Mouse (Mus musculus): Measurements from ENCODE around the gene Atxn3.

GRCm38 (mm10) chr12:101893296-101893695 is 64.8 kb downstream of the Atxn3 start:
- TF ChIP-seq POLR2A (IDR thresholded peaks at IDR 0.05; ENCODE audit: low read depth, low read length) (no peak), CTCF (IDR thresholded peaks at IDR 0.05; ENCODE audit: extremely low read depth, insufficient read depth, insufficient read length, insufficient replicate concordance) (no peak)
